Mouse (Mus musculus) cerebellum, postnatal 36 days (tissue): Measurements from ENCODE around the gene Nfia.

Experiments
- DNase-seq, 2 experiments: peaks; one replicate each; pipeline ENCODE4 v3.0.0; 2021 to 2022; ENCODE audit warnings: mixed read lengths in 2 of 2

The Nfia gene

GRCm38 (mm10) chr4:98080586-98080985 lies 308.1 kb downstream of the Nfia start:
- no peak for DNase-seq

- no peak for DNase-seq
These were observed 309.4 kb downstream of the Nfia start for GRCm38 (mm10) chr4:98081962-98082361.

GRCm38 (mm10) chr4:98082512-98082911 lies 310.0 kb downstream of the Nfia start:
- no peak for DNase-seq

- DNase-seq: no peak
These were observed 312.5 kb downstream of the Nfia start for GRCm38 (mm10) chr4:98085060-98085459.

GRCm38 (mm10) chr4:98086976-98087375 lies 314.4 kb downstream of the Nfia start:
- no peak for DNase-seq

GRCm38 (mm10) chr4:98089985-98090384 lies 317.5 kb downstream of the Nfia start:
- DNase-seq: no peak

DNA sequence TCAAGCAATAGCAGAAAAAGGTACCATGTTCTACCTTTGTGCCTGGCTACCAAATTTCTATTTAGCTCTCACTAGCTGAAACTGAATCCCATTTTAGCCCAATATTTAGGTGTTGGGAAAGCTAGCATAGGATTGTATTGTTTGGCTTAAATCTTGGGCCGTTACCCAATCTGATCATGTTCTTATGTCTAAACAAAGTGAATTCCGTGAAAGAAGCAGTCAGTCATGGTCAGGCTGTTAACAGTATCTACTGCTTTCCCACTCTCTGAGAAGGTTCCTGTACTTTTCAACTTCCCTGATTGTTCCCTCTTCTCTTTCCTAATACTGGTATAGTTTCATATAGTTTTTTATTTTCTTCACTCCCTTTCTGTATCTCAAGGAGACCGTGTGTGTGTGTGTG lies 318.1 kb downstream of the Nfia start:
- no peak for DNase-seq

- no peak for DNase-seq
These were observed 318.9 kb downstream of the Nfia start for GRCm38 (mm10) chr4:98091368-98091827.

DNA sequence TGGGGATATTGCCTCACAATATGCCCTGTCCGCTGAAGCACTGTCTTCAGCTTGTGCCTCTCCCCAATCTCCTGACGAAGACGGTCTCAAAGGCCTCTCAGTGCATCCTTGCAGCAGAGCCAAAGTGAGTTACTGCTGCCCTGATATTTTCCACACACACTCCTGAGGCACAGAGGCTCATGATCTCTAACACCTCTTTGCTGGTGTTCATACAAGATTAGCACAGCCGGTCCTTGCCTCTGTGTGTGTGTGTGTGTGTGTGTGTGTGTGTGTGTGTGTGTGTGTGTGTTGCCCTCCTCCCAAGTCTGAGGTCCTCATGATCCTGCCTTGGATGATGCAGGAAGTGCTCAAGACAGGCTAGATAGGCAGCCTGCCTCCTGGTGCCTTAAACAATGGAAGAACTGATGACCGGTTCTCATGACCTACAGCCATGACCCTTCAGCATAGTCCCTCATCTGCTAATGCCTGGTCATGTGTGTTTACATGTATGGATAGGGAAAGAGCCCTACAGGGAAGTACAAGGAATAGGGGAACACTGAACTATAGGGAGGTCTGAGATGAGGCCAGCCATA lies 319.5 kb downstream of the Nfia start:
- no peak for DNase-seq

- no peak for DNase-seq
These were observed 321.7 kb downstream of the Nfia start for GRCm38 (mm10) chr4:98094112-98094805.

- no peak for DNase-seq
These were observed 322.5 kb downstream of the Nfia start for GRCm38 (mm10) chr4:98095060-98095459.

DNA sequence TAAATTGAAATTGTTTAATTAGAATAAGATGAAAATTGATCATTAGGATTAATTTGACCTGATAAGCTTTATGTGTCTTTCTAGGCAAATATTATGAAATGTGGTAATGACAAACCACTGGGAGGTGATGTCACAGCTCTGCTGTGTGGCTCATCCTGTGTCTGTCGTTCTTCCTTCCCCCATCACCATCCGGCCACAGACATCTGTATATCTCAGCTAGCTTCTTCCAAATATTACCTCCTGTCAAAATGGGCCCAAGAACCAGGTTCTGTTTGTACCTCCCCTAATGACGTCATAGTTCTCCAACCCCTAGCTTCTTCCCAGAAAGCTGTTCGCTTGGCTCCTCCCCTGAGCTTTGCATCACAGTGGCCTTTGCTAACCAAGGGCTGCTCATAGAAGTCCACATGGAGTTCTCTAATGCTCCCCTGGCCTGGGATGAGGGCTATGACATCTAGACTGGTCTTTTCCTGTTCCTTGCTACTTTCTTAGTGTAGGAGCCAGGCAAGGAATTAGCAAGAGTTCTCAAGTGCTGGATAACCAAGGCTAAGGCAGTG lies 324.6 kb downstream of the Nfia start:
- DNase-seq: no peak

- no peak for DNase-seq
These were observed 326.1 kb downstream of the Nfia start for GRCm38 (mm10) chr4:98098663-98099062.

GRCm38 (mm10) chr4:98099433-98099832 lies 326.9 kb downstream of the Nfia start:
- no peak for DNase-seq

DNA sequence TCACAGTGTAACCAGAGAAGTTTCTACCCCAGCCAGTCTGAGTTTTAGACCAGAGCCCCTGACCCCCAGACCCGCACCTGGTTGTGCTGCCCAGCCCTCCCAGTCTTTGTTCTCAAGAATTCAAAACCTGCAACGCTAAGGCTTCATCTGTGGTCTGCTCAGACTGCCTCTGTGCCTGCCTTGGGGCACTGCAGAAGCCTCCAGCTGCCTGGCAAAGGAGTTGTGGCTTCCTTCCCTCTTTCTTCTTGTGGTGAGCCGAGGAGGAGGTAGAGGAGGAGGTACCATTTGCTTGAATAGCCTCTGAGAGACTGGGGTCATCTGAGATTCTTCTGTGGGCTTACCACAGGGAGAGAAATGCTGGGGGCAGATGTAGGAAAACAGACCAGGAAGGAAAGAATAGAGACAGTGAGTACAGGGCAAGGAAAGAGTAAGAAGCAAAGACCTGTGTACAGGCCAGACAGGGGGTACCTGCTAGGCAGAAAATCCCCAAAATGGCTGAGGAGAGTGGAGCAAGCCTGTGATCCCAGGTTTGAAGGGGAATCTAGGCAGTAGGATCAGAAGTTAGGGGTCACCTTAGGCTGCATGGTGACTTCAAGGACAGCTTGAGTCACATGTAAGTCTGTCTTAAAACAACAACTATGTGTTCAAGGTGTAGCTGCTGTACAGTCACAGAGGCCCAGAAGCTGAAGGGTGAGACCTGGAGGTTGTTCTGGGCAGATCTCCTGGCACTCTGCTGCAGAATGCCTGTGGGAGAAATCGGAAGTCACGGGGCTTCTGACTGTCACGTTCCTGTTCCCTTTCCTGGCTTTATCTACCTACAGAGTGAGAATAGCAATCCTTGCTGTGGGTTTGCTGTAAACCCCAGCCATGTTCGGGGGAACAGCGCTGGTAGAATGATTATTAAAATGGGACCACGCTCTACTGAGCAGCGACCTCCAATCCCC lies 328.9 kb downstream of the Nfia start:
- DNase-seq: no peak

DNA sequence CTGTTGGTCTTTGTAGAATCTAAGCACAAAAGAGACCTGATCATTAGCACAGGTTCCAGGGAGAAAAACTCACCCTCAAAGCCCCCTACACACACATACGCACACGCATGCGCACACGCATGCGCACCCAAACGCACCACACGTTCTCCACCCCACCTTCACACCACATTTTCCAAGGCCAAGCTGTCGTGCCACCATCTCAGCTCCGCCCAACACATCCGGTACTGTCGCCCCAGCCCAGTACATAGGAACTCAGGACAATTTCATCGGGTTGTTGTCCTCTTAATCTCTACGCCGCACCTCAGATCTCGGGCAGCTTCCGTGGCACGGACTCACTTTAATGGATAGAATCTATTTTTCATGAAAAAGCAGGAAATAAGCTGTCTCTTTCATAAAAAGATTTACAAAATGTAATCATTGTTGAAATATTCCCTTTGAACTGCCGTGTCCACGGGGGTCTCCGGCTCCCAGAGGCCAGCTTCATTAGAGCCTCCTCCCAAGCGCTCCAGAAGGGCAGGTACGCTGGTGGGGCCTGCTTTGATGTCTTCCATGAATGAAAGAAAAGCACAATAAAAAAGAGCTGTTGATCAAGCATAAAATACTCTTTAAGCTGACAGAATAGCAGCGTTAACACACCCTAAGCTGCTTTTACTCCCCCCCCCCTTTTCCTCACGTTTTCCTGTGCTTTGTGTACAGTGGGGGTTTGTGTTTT lies 330.2 kb downstream of the Nfia start:
- no peak for DNase-seq

DNA sequence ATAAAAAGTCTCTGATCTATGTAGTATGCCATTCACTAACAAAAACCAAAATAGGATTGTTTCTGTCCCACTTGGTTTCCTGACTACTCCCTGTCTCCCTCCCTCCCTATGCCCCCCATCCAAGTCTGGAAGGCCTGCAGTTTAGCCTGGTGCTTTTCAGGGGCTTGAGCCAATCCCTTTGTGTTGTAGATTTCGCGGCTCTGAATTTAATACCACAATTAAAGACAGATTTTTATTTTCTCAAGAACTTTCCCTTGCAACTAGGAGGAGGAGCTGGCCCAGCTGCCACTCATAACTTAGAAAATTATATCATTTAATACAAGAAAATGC lies 330.8 kb downstream of the Nfia start:
- DNase-seq: no peak

GRCm38 (mm10) chr4:98104161-98104560 lies 331.6 kb downstream of the Nfia start:
- DNase-seq: no peak

DNA sequence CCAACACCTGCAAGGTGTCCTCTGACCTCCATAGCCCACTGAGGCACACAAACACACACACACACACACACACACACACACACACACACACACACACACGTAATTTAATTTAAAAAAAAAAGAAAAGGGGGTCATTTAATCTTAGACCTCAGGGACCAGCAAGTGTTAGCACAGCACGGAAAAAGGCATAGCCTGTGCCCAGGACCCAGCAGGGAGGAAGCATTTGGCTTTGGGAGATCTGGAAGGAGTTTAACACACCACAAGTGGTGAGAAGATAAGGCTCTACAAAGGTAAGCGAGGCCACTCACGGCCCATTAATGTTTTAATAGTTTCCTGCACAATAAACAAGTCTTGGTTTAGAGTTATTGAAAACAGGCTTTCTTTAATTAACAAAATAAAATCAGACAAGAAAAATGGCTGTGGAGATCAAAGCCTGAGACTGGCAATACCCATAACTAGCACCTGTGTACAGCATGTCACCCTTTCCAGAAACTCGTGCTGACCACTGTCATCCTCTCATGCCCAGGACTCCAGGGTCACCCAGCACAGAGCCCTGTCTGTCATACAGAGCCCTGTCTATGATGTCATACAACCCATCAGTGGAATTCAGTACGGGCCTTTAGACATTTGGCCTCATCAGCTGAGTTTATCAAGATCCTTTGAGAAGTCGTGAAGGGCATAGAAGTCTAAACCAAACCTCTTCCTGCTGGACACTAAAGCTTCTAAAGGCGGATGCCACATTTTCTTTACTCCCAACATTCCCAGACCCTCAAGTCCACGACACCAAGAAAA lies 332.6 kb downstream of the Nfia start:
- DNase-seq: peak in 1 of 2 experiments; percentile 27

GRCm38 (mm10) chr4:98105971-98106370 lies 333.4 kb downstream of the Nfia start:
- no peak for DNase-seq

DNA sequence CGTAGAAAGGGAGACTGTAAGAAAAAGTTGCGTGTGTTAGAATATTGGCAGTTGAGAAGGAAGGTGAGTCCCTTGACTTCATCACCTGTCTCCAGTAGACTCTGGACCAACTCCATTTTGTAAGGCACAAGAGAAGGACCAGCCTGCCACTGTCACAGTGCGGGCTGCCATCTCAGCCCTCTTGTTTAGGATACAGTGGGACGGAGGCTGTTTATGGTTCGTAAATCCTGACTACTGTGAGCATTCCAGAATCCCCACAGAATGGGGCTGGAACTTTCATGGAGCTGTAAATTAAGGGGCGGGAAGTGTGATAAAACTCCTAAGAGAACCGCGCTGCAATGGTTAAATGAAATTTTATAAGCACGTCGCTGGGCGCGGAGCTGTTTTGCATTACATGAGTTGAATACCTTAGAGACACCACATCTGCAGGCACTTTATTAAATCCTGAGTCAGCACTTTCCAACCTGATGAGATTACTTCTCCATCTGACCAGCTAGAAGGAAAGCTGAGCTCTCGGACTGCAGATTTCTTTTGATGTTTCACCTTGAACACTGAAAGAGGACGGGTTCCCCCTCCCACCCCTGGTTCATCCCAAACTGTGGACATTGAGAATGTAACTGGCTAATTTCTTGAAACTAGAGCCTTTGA lies 334.0 kb downstream of the Nfia start:
- no peak for DNase-seq
